Mouse (Mus musculus) lung, postnatal 0 days (tissue): Measurements from ENCODE around the gene Zfp688.

Experiments used
- CTCF ChIP-seq: IDR thresholded peaks from 2 replicates; pipeline ENCODE4 v1.5.1; 2016; ENCODE audit warnings: antibody characterized with exemption, mild to moderate bottlenecking
- EP300 ChIP-seq: IDR thresholded peaks from 2 replicates; pipeline ENCODE4 v1.6.1; 2016; ENCODE audit warnings: antibody characterized with exemption, mild to moderate bottlenecking, control low read depth

DNA sequence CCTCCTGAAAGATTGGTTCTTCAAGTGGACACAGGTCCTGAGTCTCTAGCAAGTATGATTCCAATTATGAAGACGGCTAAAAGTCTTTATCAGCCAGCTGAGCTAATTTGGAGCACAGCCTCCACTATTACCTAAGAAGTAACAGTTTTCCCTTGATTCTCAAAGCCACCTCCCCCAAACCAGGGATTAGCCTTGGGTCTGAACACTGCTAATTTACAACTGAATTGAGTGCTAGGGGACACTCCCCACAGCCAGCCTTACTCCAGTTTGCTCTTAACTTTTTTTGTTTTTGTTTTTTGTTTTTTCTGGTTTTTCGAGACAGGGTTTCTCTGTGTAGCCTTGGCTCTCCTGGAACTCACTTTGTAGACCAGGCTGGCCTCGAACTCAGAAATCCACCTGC is 43.3 kb upstream of the Zfp688 start:
- no peak for TF ChIP-seq CTCF
- no peak for TF ChIP-seq EP300
